Mouse (Mus musculus) CH12.LX (cell line): ENCODE data around the gene 0610030E20Rik. TPM values are rescaled to one million over a fixed set of nuclear protein-coding genes. Genes with fewer than 3 reads are reported as not detected.
A peak's percentile ranks its signal among the peaks of the same experiment; 100 is the strongest.

Experiments used
- DNase-seq: peaks from one replicate; pipeline ENCODE4 v3.0.0-alpha.2; 2013; ENCODE audit errors: extremely low read depth
- H3K27ac ChIP-seq: 2 replicates; pipeline ENCODE4 v1.5.1; 2012; ENCODE audit warnings: low read depth, mild to moderate bottlenecking, control low read depth, moderate library complexity; ENCODE audit not compliant: insufficient read depth
- H3K27me3 ChIP-seq: replicated peaks from 2 replicates; pipeline ENCODE3; 2012; ENCODE audit warnings: inconsistent platforms
- H3K36me3 ChIP-seq, 2 experiments: replicated peaks in 1 of 2; 2 replicates each; pipeline versions ENCODE3 to v1.6.1; 2012; ENCODE audit warnings: inconsistent platforms in 1 of 2, low read length in 1 of 2, mild to moderate bottlenecking in 1 of 2, mixed read lengths in 1 of 2, moderate library complexity in 1 of 2; ENCODE audit not compliant: control insufficient read depth in 1 of 2, insufficient read depth in 1 of 2
- H3K4me1 ChIP-seq, 2 experiments: 2 replicates each; pipeline ENCODE4 v1.6.1; 2012; ENCODE audit warnings: inconsistent platforms in 1 of 2, moderate library complexity in 1 of 2; ENCODE audit not compliant: insufficient read depth in 2 of 2, control insufficient read depth in 1 of 2
- H3K4me2 ChIP-seq: 2 replicates; pipeline ENCODE4 v1.6.1; 2012; ENCODE audit warnings: low read depth, mild to moderate bottlenecking, control low read depth; ENCODE audit not compliant: poor library complexity, insufficient read depth, severe bottlenecking
- H3K4me3 ChIP-seq, 3 experiments: fragments of 150-350 bp in 1 of 3; sonication (generic) in 1 of 3; replicated peaks in 1 of 3; 2 replicates each; pipeline versions ENCODE3 to v1.5.1; 2011 to 2012; ENCODE audit warnings: low read depth in 2 of 3, low read length in 2 of 3, mild to moderate bottlenecking in 2 of 3, moderate library complexity in 2 of 3, control low read depth in 1 of 3, improper control_type of control experiment in 1 of 3, inconsistent platforms in 1 of 3, mixed read lengths in 1 of 3; ENCODE audit not compliant: poor library complexity in 1 of 3
- H3K79me2 ChIP-seq: replicated peaks from 2 replicates; pipeline ENCODE4 v1.6.1; 2012; ENCODE audit warnings: mild to moderate bottlenecking, moderate library complexity; ENCODE audit not compliant: control insufficient read depth, poor library complexity, insufficient read depth, severe bottlenecking; ENCODE audit errors: extremely low read depth
- H3K9ac ChIP-seq: 2 replicates; pipeline ENCODE4 v1.6.1; 2012; ENCODE audit warnings: low read depth, mild to moderate bottlenecking, control low read depth, moderate library complexity; ENCODE audit not compliant: insufficient read depth
- H3K9me3 ChIP-seq: replicated peaks from 2 replicates; pipeline ENCODE3; 2012; ENCODE audit warnings: low read length, inconsistent platforms, mixed read lengths
- BHLHE40 ChIP-seq: IDR thresholded peaks from 2 replicates; pipeline ENCODE4 v1.6.1; 2011; ENCODE audit warnings: mild to moderate bottlenecking, low read depth, low read length, improper control_type of control experiment
- CHD1 ChIP-seq: IDR thresholded peaks from 2 replicates; pipeline ENCODE4 v1.6.1; 2012; ENCODE audit warnings: low read depth, low read length, improper control_type of control experiment, inconsistent platforms
- CHD2 ChIP-seq: IDR thresholded peaks from 2 replicates; pipeline ENCODE4 v1.6.1; 2011; ENCODE audit warnings: low read length, improper control_type of control experiment
- CTCF ChIP-seq, 2 experiments: IDR thresholded peaks in 1 of 2; conservative IDR thresholded peaks in 1 of 2; 2 replicates each; pipeline ENCODE4 v1.5.1; 2011 to 2012; ENCODE audit warnings: low read depth in 2 of 2, low read length in 2 of 2, improper control_type of control experiment in 1 of 2, inconsistent platforms in 1 of 2, mild to moderate bottlenecking in 1 of 2, moderate library complexity in 1 of 2
- E2F4 ChIP-seq: IDR thresholded peaks from 2 replicates; pipeline ENCODE4 v1.6.1; 2011; ENCODE audit warnings: low read depth, low read length, improper control_type of control experiment; ENCODE audit not compliant: insufficient replicate concordance
- ELF1 ChIP-seq: IDR thresholded peaks from 2 replicates; pipeline ENCODE4 v1.6.1; 2014; ENCODE audit warnings: low read depth, mild to moderate bottlenecking, inconsistent platforms, low read length, improper control_type of control experiment
- EP300 ChIP-seq: IDR thresholded peaks from 2 replicates; pipeline ENCODE4 v1.6.1; 2011; ENCODE audit warnings: low read length, improper control_type of control experiment
- ETS1 ChIP-seq: conservative IDR thresholded peaks from 2 replicates; pipeline ENCODE4 v1.6.1; 2012; ENCODE audit warnings: low read depth, mild to moderate bottlenecking, inconsistent platforms, low read length, improper control_type of control experiment, moderate library complexity
- GABPA ChIP-seq: IDR thresholded peaks from 2 replicates; pipeline ENCODE4 v1.6.1; 2012; ENCODE audit warnings: low read depth, low read length, improper control_type of control experiment, inconsistent platforms; ENCODE audit not compliant: insufficient replicate concordance
- HCFC1 ChIP-seq: IDR thresholded peaks from 2 replicates; pipeline ENCODE4 v1.6.1; 2012; ENCODE audit warnings: low read depth, mild to moderate bottlenecking, inconsistent platforms, low read length, improper control_type of control experiment
- IRF4 ChIP-seq: IDR thresholded peaks from 2 replicates; pipeline ENCODE4 v1.6.1; 2014; ENCODE audit warnings: low read depth, mild to moderate bottlenecking, inconsistent platforms, low read length, improper control_type of control experiment
- JUND ChIP-seq: conservative IDR thresholded peaks from 2 replicates; pipeline ENCODE4 v1.6.1; 2011; ENCODE audit warnings: low read depth, low read length, improper control_type of control experiment
- KAT2A ChIP-seq: IDR thresholded peaks from 2 replicates; pipeline ENCODE4 v1.6.1; 2012; ENCODE audit warnings: low read length, improper control_type of control experiment, inconsistent platforms; ENCODE audit not compliant: insufficient replicate concordance
- MAFK ChIP-seq: IDR thresholded peaks from 2 replicates; pipeline ENCODE4 v1.6.1; 2011; ENCODE audit warnings: low read length, improper control_type of control experiment; ENCODE audit not compliant: insufficient replicate concordance
- MAX ChIP-seq: IDR thresholded peaks from 2 replicates; pipeline ENCODE4 v1.6.1; 2011; ENCODE audit warnings: low read length, improper control_type of control experiment
- MAZ ChIP-seq: IDR thresholded peaks from 2 replicates; pipeline ENCODE4 v1.6.1; 2012; ENCODE audit warnings: low read depth, mild to moderate bottlenecking, inconsistent platforms, low read length, improper control_type of control experiment, moderate library complexity
- MEF2A ChIP-seq: IDR thresholded peaks from 2 replicates; pipeline ENCODE4 v1.6.1; 2014; ENCODE audit warnings: low read depth, mild to moderate bottlenecking, inconsistent platforms, low read length, improper control_type of control experiment, borderline replicate concordance
- MXI1 ChIP-seq: IDR thresholded peaks from 2 replicates; pipeline ENCODE4 v1.6.1; 2011; ENCODE audit warnings: mild to moderate bottlenecking, low read depth, low read length, improper control_type of control experiment
- MYC ChIP-seq: IDR thresholded peaks from 2 replicates; pipeline ENCODE4 v1.6.1; 2011; ENCODE audit warnings: low read depth, mild to moderate bottlenecking, improper control_type of control experiment, low read length
- NELFE ChIP-seq: IDR thresholded peaks from 2 replicates; pipeline ENCODE4 v1.6.1; 2011; ENCODE audit warnings: low read depth, low read length, improper control_type of control experiment
- NRF1 ChIP-seq: IDR thresholded peaks from 2 replicates; pipeline ENCODE4 v1.6.1; 2014; ENCODE audit warnings: low read depth, mild to moderate bottlenecking, inconsistent platforms, low read length, improper control_type of control experiment, moderate library complexity
- PAX5 ChIP-seq: IDR thresholded peaks from 2 replicates; pipeline ENCODE4 v1.6.1; 2012; ENCODE audit warnings: low read length, inconsistent platforms, mixed read lengths
- POLR2A ChIP-seq: IDR thresholded peaks from 2 replicates; pipeline ENCODE4 v1.6.1; 2011; ENCODE audit warnings: low read depth, mild to moderate bottlenecking, improper control_type of control experiment, low read length
- POLR2AphosphoS2 ChIP-seq: IDR thresholded peaks from 2 replicates; pipeline ENCODE4 v1.6.1; 2011; ENCODE audit warnings: low read depth, low read length, improper control_type of control experiment
- RAD21 ChIP-seq: IDR thresholded peaks from 2 replicates; pipeline ENCODE4 v1.6.1; 2011; ENCODE audit warnings: low read depth, mild to moderate bottlenecking, low read length, improper control_type of control experiment, moderate library complexity
- RCOR1 ChIP-seq: conservative IDR thresholded peaks from 2 replicates; pipeline ENCODE4 v1.6.1; 2012; ENCODE audit warnings: low read depth, mild to moderate bottlenecking, inconsistent platforms, low read length, improper control_type of control experiment
- SIN3A ChIP-seq: IDR thresholded peaks from 2 replicates; pipeline ENCODE4 v1.6.1; 2012; ENCODE audit warnings: low read length, improper control_type of control experiment, inconsistent platforms
- SMC3 ChIP-seq: IDR thresholded peaks from 2 replicates; pipeline ENCODE4 v1.6.1; 2011; ENCODE audit warnings: low read depth, low read length, improper control_type of control experiment
- TBP ChIP-seq: conservative IDR thresholded peaks from 2 replicates; pipeline ENCODE4 v1.6.1; 2011; ENCODE audit warnings: low read depth, low read length, improper control_type of control experiment
- TCF12 ChIP-seq: IDR thresholded peaks from 2 replicates; pipeline ENCODE4 v1.6.1; 2014; ENCODE audit warnings: low read depth, mild to moderate bottlenecking, inconsistent platforms, low read length, improper control_type of control experiment
- UBTF ChIP-seq: IDR thresholded peaks from 2 replicates; pipeline ENCODE4 v1.6.1; 2012; ENCODE audit warnings: low read depth, mild to moderate bottlenecking, inconsistent platforms, low read length, improper control_type of control experiment, moderate library complexity
- USF1 ChIP-seq: IDR thresholded peaks from 2 replicates; pipeline ENCODE4 v1.6.1; 2014; ENCODE audit warnings: low read depth, mild to moderate bottlenecking, inconsistent platforms, low read length, improper control_type of control experiment
- USF2 ChIP-seq: conservative IDR thresholded peaks from 2 replicates; pipeline ENCODE4 v1.6.1; 2011; ENCODE audit warnings: low read depth, low read length, improper control_type of control experiment
- ZC3H11A ChIP-seq: IDR thresholded peaks from 2 replicates; pipeline ENCODE4 v1.6.1; 2012; ENCODE audit warnings: low read depth, mild to moderate bottlenecking, inconsistent platforms, low read length, improper control_type of control experiment
- ZKSCAN1 ChIP-seq: IDR thresholded peaks from 2 replicates; pipeline ENCODE4 v1.6.1; 2012; ENCODE audit warnings: low read depth, inconsistent platforms, low read length, improper control_type of control experiment, borderline replicate concordance
- ZMIZ1 ChIP-seq: IDR thresholded peaks from 2 replicates; pipeline ENCODE4 v1.6.1; 2012; ENCODE audit warnings: low read depth, mild to moderate bottlenecking, inconsistent platforms, low read length, improper control_type of control experiment
- ZNF384 ChIP-seq: IDR thresholded peaks from 2 replicates; pipeline ENCODE4 v1.6.1; 2012; ENCODE audit warnings: low read depth, low read length, improper control_type of control experiment, inconsistent platforms
- dilution Hi-C: fragments of 300-500 bp; cut with MboI; formaldehyde crosslinking; loops from 2 replicates; pipeline ENCODE4 v1.14.3; 2020; ENCODE audit warnings: low sequenced_read_pairs; ENCODE audit not compliant: extremely low pct_unique_long_range_greater_than_20kb, extremely low pct_ligation_motif_present
- in situ Hi-C: fragments of 300-500 bp; cut with MboI; formaldehyde crosslinking; loops from 3 replicates; pipeline ENCODE4 v1.14.3; 2019; ENCODE audit warnings: low sequenced_read_pairs, low pct_ligation_motif_present, low pct_unique_long_range_greater_than_20kb, mixed read lengths
- polyA plus RNA-seq: library from polyadenylated mRNA; unstranded; fragments of >175 nt; gene quantifications from 2 replicates; pipeline ENCODE4 v1.2.1, GENCODE M21; 2012; ENCODE audit warnings: low read depth; ENCODE audit not compliant: insufficient read length
- total RNA-seq, 2 experiments: library from RNA; depleted of rRNA; stranded (reverse); fragments of 300-350 nt in 1 of 2; fragments of >200 nt in 1 of 2; gene quantifications; 2 replicates each; pipeline ENCODE4 v1.2.3; 2012 to 2014

0610030E20Rik gene
- total and polyA plus RNA-seq, 3 experiments: 7.2 to 16.9 (median 11.7) TPM

- H3K27me3 ChIP-seq: no peaks in the 10 kb centered on the region
- peaks cover 15% of the 10 kb centered on the region for H3K79me2 ChIP-seq
- peak overlapping the region; percentile 74; the same call in 1 of the 2 replicates for H3K27ac ChIP-seq
- H3K9me3 ChIP-seq: no peaks in the 10 kb centered on the region
- peak; percentile 99 for DNase-seq
- peak overlapping the region; percentile 79 to 98 (median 97) for H3K4me3 ChIP-seq
- H3K4me1 ChIP-seq: peaks cover 3 to 18% of the 10 kb centered on the region in 2 experiments; a peak in 3 of 4 replicates
- H3K4me2 ChIP-seq: peak overlapping the region; percentile 72
- H3K9ac ChIP-seq: peak overlapping the region; percentile 90
- TF ChIP-seq CHD2 (peak; percentile 94), JUND (no peak), ZKSCAN1 (no peak), MYC (no peak), MAFK (no peak), E2F4 (no peak), EP300 (no peak), CTCF (conservative IDR thresholded peaks at IDR 0.05 in 1 of 2, IDR thresholded peaks at IDR 0.05 in 1 of 2; ENCODE audit: low read depth in 2 of 2, low read length in 2 of 2) (peak in 1 of 2 experiments; percentile 50; a peak in 2 of 4 replicates), PAX5 (no peak), ZNF384 (no peak), ELF1 (peak; percentile 99), RAD21 (no peak), USF1 (peak; percentile 94), NELFE (peak; percentile 84), POLR2AphosphoS2 (peak; percentile 89), MAZ (no peak; the same call in 1 of the 2 replicates), TBP (peak; percentile 94), SMC3 (no peak), MXI1 (peak; percentile 78; the same call in 1 of the 2 replicates), TCF12 (peak; percentile 85), CHD1 (no peak), MEF2A (0 out of 2 replicates have a peak, but pooled peaks have one; percentile 15), KAT2A (no peak), ZMIZ1 (peak; percentile 86), GABPA (no peak), ZC3H11A (no peak), USF2 (peak; percentile 94), IRF4 (0 out of 2 replicates have a peak, but pooled peaks have one; percentile 23), SIN3A (peak; percentile 91), BHLHE40 (no peak), HCFC1 (peak; percentile 68; the same call in 1 of the 2 replicates), MAX (no peak), POLR2A (peak; percentile 88), NRF1 (no peak), RCOR1 (no peak), UBTF (no peak), ETS1 (no peak)
- peaks cover 31 to 39% of the 10 kb centered on the region in 2 experiments for H3K36me3 ChIP-seq
- dilution Hi-C loops: no loop called here
- in situ Hi-C loops: no loop called here
Observed at GRCm38 (mm10) chr6:72362132-72363028, 15.3 kb downstream of the 0610030E20Rik start.
